Mouse (Mus musculus) thymus, adult 2 months (tissue): ENCODE measurements around the gene Sdhc. TPM values are rescaled to one million over a fixed set of nuclear protein-coding genes. Genes with fewer than 3 reads are reported as not detected.

ENCODE experiments used
- DNase-seq: peaks from one replicate; pipeline ENCODE4 v3.0.0; 2021
- H3K27ac ChIP-seq: fragments of 200-500 bp; 2 replicates; pipeline ENCODE4 v1.5.1; 2012; ENCODE audit warnings: low read length, control low read depth; ENCODE audit not compliant: control insufficient read depth, insufficient read depth
- H3K27me3 ChIP-seq: fragments of 200-500 bp; 2 replicates; pipeline ENCODE4 v1.6.1; 2012; ENCODE audit warnings: mild to moderate bottlenecking, low read length, moderate library complexity, mixed read lengths; ENCODE audit not compliant: control insufficient read depth, insufficient read depth
- H3K36me3 ChIP-seq: fragments of 200-500 bp; 2 replicates; pipeline ENCODE4 v1.6.1; 2012; ENCODE audit warnings: mild to moderate bottlenecking, low read length, moderate library complexity; ENCODE audit not compliant: control insufficient read depth, insufficient read depth
- H3K4me1 ChIP-seq: fragments of 200-500 bp; replicated peaks from 2 replicates; pipeline ENCODE4 v1.6.1; 2012; ENCODE audit warnings: low read length; ENCODE audit not compliant: control insufficient read depth, insufficient read depth
- H3K4me3 ChIP-seq: fragments of 200-500 bp; 2 replicates; pipeline ENCODE4 v1.5.1; 2012; ENCODE audit warnings: mild to moderate bottlenecking, low read length, control low read depth, moderate library complexity; ENCODE audit not compliant: control insufficient read depth, insufficient read depth
- CTCF ChIP-seq: fragments of 200-500 bp; IDR thresholded peaks from 2 replicates; pipeline ENCODE4 v1.5.1; 2012; ENCODE audit warnings: mild to moderate bottlenecking, control low read depth, low read length, moderate library complexity, borderline replicate concordance; ENCODE audit not compliant: control insufficient read depth, poor library complexity, insufficient read depth; ENCODE audit errors: extremely low read depth
- POLR2A ChIP-seq: fragments of 200-500 bp; IDR thresholded peaks from 2 replicates; pipeline ENCODE4 v1.6.1; 2012; ENCODE audit warnings: mild to moderate bottlenecking, low read length, control low read depth, moderate library complexity; ENCODE audit not compliant: control insufficient read depth, poor library complexity, insufficient read depth; ENCODE audit errors: extremely low read depth
- WGBS: fragments of 180-500 bp; shearing (Covaris S2); methylation state at CpG from one replicate; pipeline ENCODE4 v1.1.7; 2018; 5-methylcytosine and 5-hydroxymethylcytosine counted together
- polyA plus RNA-seq: library from polyadenylated mRNA; depleted of rRNA; stranded (reverse); fragments of >200 nt; gene quantifications from 2 replicates; pipeline ENCODE4 v1.2.3, GENCODE M21; 2012

The Sdhc gene
- polyA plus RNA-seq, 1 experiment: 231 TPM

DNA sequence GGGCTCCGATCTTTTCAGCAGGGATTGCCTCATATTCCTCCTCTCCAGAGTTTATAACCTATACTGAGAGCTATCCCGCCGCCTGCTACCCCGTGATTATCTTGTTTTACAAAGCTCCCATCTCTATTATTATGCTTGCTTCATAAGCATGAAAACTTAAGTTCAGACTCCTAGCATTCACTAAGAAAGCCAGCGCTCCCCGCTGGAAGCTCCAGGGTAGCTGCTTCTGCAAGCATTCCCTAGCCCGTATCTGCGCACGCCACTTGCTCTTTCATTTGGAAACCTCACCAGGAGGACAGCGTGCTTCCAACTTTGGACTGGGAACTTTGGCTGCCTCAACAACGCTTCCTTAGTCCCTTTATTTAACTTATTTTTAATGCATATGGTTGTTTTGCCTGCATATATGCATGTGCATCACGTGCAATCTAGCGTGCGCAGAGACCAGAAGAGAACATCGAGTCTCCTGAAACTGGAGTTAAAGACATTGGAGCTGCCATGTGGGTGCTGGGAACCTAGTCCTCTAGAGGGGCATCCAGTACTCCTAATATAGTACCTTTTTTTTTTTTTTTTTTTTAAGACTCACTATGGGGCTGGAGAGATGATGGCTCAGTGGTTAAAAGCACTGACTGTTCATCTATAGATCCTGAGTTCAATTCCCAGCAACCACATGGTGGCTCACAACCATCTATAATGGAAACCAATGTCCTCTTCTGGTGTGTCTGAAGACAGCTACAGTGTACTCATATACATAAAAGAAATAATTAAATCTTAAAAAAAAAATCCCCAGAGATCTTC, 38.4 kb downstream of the Sdhc start:
- H3K4me3 ChIP-seq: peak overlapping the region; percentile 55
- 2% methylated on average over 15 of the region's 15 CpGs for WGBS
- TF ChIP-seq CTCF: no peak
- no peak for TF ChIP-seq POLR2A
- no peaks in the 10 kb centered on the region for H3K36me3 ChIP-seq
- H3K4me1 ChIP-seq: peaks cover 8% of the 10 kb centered on the region
- peak overlapping the region; percentile 73 for H3K27ac ChIP-seq
- no peaks in the 10 kb centered on the region for H3K27me3 ChIP-seq
- peak; percentile 34 for DNase-seq

GRCm38 (mm10) chr1:171111020-171111780, 39.2 kb downstream of the Sdhc start:
- H3K27ac ChIP-seq: peak overlapping the region; percentile 73
- no peaks in the 10 kb centered on the region for H3K27me3 ChIP-seq
- under 1% methylated on average over 38 of the region's 38 CpGs for WGBS
- peaks cover 8% of the 10 kb centered on the region for H3K4me1 ChIP-seq
- DNase-seq: peak; percentile 89
- no peaks in the 10 kb centered on the region for H3K36me3 ChIP-seq
- TF ChIP-seq CTCF (peak; percentile 99), POLR2A (no peak)
- peak overlapping the region; percentile 69 for H3K4me3 ChIP-seq

DNA sequence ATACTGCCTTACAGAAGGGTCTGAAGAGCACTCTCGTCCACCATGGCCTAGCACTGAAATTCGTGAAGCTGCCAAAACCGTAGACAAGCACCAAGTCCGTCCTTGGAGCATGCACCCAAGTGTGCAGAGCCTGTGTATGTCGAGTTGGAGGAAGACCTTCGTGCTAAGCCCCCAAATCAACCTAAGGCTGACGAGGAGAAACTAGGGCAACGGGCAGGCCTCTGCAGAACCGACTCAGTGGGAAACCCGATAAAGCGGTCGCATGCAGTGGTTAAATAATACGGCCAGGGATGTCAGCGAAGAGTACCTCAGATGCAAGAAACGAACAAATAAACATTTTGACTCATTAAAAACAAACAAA, 39.8 kb downstream of the Sdhc start:
- 0 out of 2 replicates have a peak overlapping the region, but pooled peaks have one; percentile 0 for H3K4me3 ChIP-seq
- WGBS: 44% methylated on average over 15 of the region's 15 CpGs
- TF ChIP-seq CTCF (no peak), POLR2A (no peak)
- H3K27me3 ChIP-seq: no peaks in the 10 kb centered on the region
- no peak overlapping the region for H3K27ac ChIP-seq
- H3K36me3 ChIP-seq: no peaks in the 10 kb centered on the region
- no peak for DNase-seq
- H3K4me1 ChIP-seq: peaks cover 8% of the 10 kb centered on the region

DNA sequence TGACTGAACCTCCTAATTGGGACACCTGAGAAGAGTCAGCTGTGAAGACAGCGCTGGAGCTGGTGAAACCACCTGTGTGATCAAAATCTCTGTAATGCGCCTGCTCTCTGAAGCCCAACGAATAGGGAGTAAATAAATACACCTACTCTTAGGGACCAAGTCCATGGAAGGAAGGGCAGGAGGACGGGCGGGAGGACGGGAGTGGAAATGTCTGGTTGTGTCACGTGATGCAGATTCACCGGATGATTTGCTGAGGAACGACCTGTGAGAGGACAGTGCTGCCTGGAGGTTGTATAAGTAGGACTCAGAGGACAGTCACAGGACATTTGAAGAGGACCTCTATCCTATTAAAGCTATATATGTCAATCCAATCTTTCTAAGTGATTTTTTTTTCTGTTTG, 40.8 kb downstream of the Sdhc start:
- Histone ChIP-seq H3K4me1 (peaks cover 8% of the 10 kb centered on the region), H3K27ac (no peak overlapping the region), H3K36me3 (no peaks in the 10 kb centered on the region), H3K27me3 (no peaks in the 10 kb centered on the region), H3K4me3 (no peak overlapping the region)
- TF ChIP-seq POLR2A (no peak), CTCF (no peak)
- no peak for DNase-seq
- 91% methylated on average over 9 of the region's 9 CpGs for WGBS

DNA sequence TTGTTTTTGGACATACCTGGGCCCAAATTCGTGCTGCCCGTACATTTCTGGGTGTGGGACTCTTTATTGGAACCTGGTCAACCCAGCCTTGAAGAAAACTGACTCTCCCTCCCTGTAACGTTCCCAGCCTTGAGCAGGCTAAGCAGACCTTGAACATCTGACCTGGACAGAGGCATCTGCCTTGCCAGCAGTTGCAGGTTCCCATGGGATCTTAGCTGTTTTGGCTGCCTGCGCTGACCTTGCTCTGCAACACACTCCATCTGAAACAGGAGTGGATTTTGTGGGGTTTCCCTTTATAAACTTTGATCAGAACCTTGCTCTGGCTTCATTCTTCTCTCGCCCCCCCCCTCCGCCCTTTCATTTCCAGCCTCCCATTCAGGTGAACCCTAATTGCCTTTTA, 45.2 kb downstream of the Sdhc start:
- H3K27me3 ChIP-seq: no peaks in the 10 kb centered on the region
- H3K4me1 ChIP-seq: peaks cover 8% of the 10 kb centered on the region
- no peak for TF ChIP-seq POLR2A
- no peak overlapping the region for H3K27ac ChIP-seq
- 97% methylated on average over 6 of the region's 6 CpGs for whole genome bisulfite sequencing
- DNase-seq: no peak
- no peak overlapping the region for H3K4me3 ChIP-seq
- H3K36me3 ChIP-seq: no peaks in the 10 kb centered on the region

- Histone ChIP-seq H3K27me3 (no peaks in the 10 kb centered on the region), H3K27ac (peak overlapping the region; percentile 21), H3K4me3 (peak overlapping the region; percentile 17; the same call in 1 of the 2 replicates), H3K36me3 (no peaks in the 10 kb centered on the region), H3K4me1 (peaks cover 8% of the 10 kb centered on the region)
- no peak for DNase-seq
- 19% methylated on average over 10 of the region's 10 CpGs for WGBS
- TF ChIP-seq POLR2A (no peak), CTCF (no peak)
These were observed 47.1 kb downstream of the Sdhc start for GRCm38 (mm10) chr1:171103179-171103840.
